Mouse (Mus musculus): ENCODE measurements around the gene Rhcg. TPM values are rescaled to one million over a fixed set of nuclear protein-coding genes. Genes with fewer than 3 reads are reported as not detected.

Gene Rhcg
- polyA plus RNA-seq, 1 experiment, result 1.2 TPM

- 30% methylated on average over 3 of the region's 3 CpGs for whole genome bisulfite sequencing
These were observed 26.8 kb downstream of the Rhcg start for GRCm38 (mm10) chr7:79590560-79591110.

DNA sequence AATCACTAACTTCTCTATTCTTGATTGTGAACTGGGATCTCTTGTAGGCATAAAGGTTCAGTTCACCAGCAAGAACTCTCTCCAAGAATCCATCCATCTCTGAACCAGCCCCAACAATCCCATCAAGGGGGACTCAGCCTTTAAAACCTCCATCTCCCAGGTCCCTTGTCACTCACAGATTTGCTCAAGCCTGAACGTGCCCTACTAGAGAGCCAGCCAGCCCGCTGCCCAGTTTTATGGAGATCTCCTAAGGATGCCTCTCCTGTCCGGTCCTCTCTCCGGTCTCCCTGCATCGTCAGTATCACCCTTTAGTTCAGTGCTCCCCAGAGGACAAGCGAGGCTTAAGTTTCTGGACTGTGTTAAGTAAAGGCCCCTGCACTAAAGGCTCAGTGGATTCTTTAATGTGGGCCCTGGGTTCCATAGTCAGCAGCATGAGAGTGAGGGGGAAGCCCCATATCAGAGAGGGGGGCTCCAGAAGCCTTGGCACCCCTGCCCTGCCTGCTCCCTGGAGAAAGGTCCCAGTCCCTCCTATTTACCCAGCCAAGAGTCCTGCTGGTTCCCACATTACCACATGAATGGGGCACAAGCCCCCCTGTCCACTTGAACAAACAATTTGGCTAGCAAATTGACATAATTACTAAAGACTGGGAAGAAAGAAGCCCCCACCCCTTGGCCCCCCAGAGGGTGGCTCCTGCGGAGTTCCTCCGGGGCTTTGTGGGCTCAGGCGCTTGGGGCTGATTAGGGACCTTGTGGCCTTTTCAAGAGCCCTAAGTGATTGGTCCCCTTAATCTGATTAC is 27.5 kb downstream of the Rhcg start:
- Histone ChIP-seq H3K27me3 (ENCODE audit: control insufficient read depth, insufficient read depth, low read length) (peaks cover 10% of the 10 kb centered on the region; the same call in 1 of the 2 replicates), H3K36me3 (ENCODE audit: control insufficient read depth, insufficient read depth, low read length) (no peaks in the 10 kb centered on the region), H3K4me3 (ENCODE audit: control insufficient read depth, insufficient read depth, low read length) (no peak overlapping the region), H3K4me1 (replicated peaks; ENCODE audit: control insufficient read depth, insufficient read depth, low read length) (peaks cover 9% of the 10 kb centered on the region; the same call in 1 of the 2 replicates), H3K27ac (ENCODE audit: control insufficient read depth, insufficient read depth, low read length) (no peak overlapping the region)
- no peak for DNase-seq
- TF ChIP-seq CTCF (IDR thresholded peaks at IDR 0.05; ENCODE audit: borderline replicate concordance, control insufficient read depth, extremely low read depth, insufficient read depth, low read length, poor library complexity) (no peak), POLR2A (IDR thresholded peaks at IDR 0.05; ENCODE audit: control insufficient read depth, extremely low read depth, insufficient read depth, low read length, poor library complexity) (no peak)
- 38% methylated on average over 9 of the region's 9 CpGs for WGBS

More at GRCm38 (mm10) chr7:79590560-79591110, 26.8 kb downstream of the Rhcg start:
- DNase-seq, result no peak
- TF ChIP-seq CTCF (IDR thresholded peaks at IDR 0.05; ENCODE audit: borderline replicate concordance, control insufficient read depth, extremely low read depth, insufficient read depth, low read length, poor library complexity) (no peak), POLR2A (IDR thresholded peaks at IDR 0.05; ENCODE audit: control insufficient read depth, extremely low read depth, insufficient read depth, low read length, poor library complexity) (no peak)
- Histone ChIP-seq H3K4me1 (replicated peaks; ENCODE audit: control insufficient read depth, insufficient read depth, low read length) (peaks cover 9% of the 10 kb centered on the region; the same call in 1 of the 2 replicates), H3K27ac (ENCODE audit: control insufficient read depth, insufficient read depth, low read length) (no peak overlapping the region), H3K4me3 (ENCODE audit: control insufficient read depth, insufficient read depth, low read length) (no peak overlapping the region), H3K36me3 (ENCODE audit: control insufficient read depth, insufficient read depth, low read length) (no peaks in the 10 kb centered on the region), H3K27me3 (ENCODE audit: control insufficient read depth, insufficient read depth, low read length) (peaks cover 10% of the 10 kb centered on the region; the same call in 1 of the 2 replicates)

DNA sequence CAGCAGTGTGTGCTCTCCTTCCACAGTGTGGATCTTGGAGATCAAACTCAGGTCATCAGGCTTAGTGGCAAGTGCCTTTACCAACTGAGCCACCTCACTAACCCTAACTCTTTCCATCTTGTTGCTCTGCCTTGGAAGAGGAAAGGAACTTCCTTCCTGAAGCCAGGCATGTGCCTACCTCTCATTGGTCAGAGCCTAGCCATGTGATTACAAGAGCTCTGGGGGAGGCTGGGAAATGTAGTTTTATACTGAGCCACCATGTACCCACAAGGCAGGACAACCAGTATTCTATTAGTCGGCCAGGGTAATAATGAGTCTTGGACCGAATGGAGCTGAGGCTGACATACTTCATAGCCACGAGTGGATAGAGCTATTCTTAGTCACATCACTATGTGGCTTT is 29.2 kb downstream of the Rhcg start:
- DNase-seq, result no peak
- H3K4me3 ChIP-seq (ENCODE audit: control insufficient read depth, insufficient read depth, low read length), result no peak overlapping the region
- H3K4me1 ChIP-seq (replicated peaks; ENCODE audit: control insufficient read depth, insufficient read depth, low read length), result peaks cover 9% of the 10 kb centered on the region; the same call in 1 of the 2 replicates
- H3K27me3 ChIP-seq (ENCODE audit: control insufficient read depth, insufficient read depth, low read length), result peaks cover 7% of the 10 kb centered on the region; the same call in 1 of the 2 replicates
- H3K27ac ChIP-seq (ENCODE audit: control insufficient read depth, insufficient read depth, low read length), result no peak overlapping the region
- no peak for TF ChIP-seq CTCF (IDR thresholded peaks at IDR 0.05; ENCODE audit: borderline replicate concordance, control insufficient read depth, extremely low read depth, insufficient read depth, low read length, poor library complexity)
- no peak for TF ChIP-seq POLR2A (IDR thresholded peaks at IDR 0.05; ENCODE audit: control insufficient read depth, extremely low read depth, insufficient read depth, low read length, poor library complexity)
- WGBS, result 86% methylated on average over 3 of the region's 3 CpGs
- no peaks in the 10 kb centered on the region for H3K36me3 ChIP-seq (ENCODE audit: control insufficient read depth, insufficient read depth, low read length)

- H3K27ac ChIP-seq (ENCODE audit: control insufficient read depth, insufficient read depth, low read length), result no peak overlapping the region
- peak; percentile 31 for DNase-seq
- peak overlapping the region; percentile 20 for H3K4me3 ChIP-seq (ENCODE audit: control insufficient read depth, insufficient read depth, low read length)
- TF ChIP-seq POLR2A (IDR thresholded peaks at IDR 0.05; ENCODE audit: control insufficient read depth, extremely low read depth, insufficient read depth, low read length, poor library complexity) (no peak), CTCF (IDR thresholded peaks at IDR 0.05; ENCODE audit: borderline replicate concordance, control insufficient read depth, extremely low read depth, insufficient read depth, low read length, poor library complexity) (no peak)
- 3% methylated on average over 20 of the region's 20 CpGs for WGBS
- H3K27me3 ChIP-seq (ENCODE audit: control insufficient read depth, insufficient read depth, low read length), result no peaks in the 10 kb centered on the region
- H3K4me1 ChIP-seq (replicated peaks; ENCODE audit: control insufficient read depth, insufficient read depth, low read length), result peaks cover 9% of the 10 kb centered on the region
- H3K36me3 ChIP-seq (ENCODE audit: control insufficient read depth, insufficient read depth, low read length), result no peaks in the 10 kb centered on the region
These were observed 38.6 kb downstream of the Rhcg start for GRCm38 (mm10) chr7:79578851-79579241.

GRCm38 (mm10) chr7:79577931-79578850 is 39.3 kb downstream of the Rhcg start:
- Histone ChIP-seq H3K4me1 (replicated peaks; ENCODE audit: control insufficient read depth, insufficient read depth, low read length) (peaks cover 9% of the 10 kb centered on the region), H3K4me3 (ENCODE audit: control insufficient read depth, insufficient read depth, low read length) (peak overlapping the region; percentile 20), H3K27me3 (ENCODE audit: control insufficient read depth, insufficient read depth, low read length) (no peaks in the 10 kb centered on the region), H3K27ac (ENCODE audit: control insufficient read depth, insufficient read depth, low read length) (no peak overlapping the region), H3K36me3 (ENCODE audit: control insufficient read depth, insufficient read depth, low read length) (no peaks in the 10 kb centered on the region)
- 66% methylated on average over 24 of the region's 25 CpGs for WGBS
- TF ChIP-seq POLR2A (IDR thresholded peaks at IDR 0.05; ENCODE audit: control insufficient read depth, extremely low read depth, insufficient read depth, low read length, poor library complexity) (no peak), CTCF (IDR thresholded peaks at IDR 0.05; ENCODE audit: borderline replicate concordance, control insufficient read depth, extremely low read depth, insufficient read depth, low read length, poor library complexity) (no peak)
- no peak for DNase-seq

Data from thymus, adult 2 months (tissue).